Mouse (Mus musculus) large intestine, adult 2 months (tissue): ENCODE measurements around the gene Gfod1. TPM values are rescaled to one million over a fixed set of nuclear protein-coding genes. Genes with fewer than 3 reads are reported as not detected.
A peak's percentile ranks its signal among the peaks of the same experiment; 100 is the strongest.

Experiments used
- DNase-seq: peaks from one replicate; pipeline ENCODE4 v3.0.0-alpha.2; 2012; ENCODE audit warnings: low read depth, low spot score
- WGBS: fragments of 180-500 bp; shearing (Covaris S2); methylation state at CpG from one replicate; pipeline ENCODE4 v1.1.7; 2018; 5-methylcytosine and 5-hydroxymethylcytosine counted together
- polyA plus RNA-seq: library from polyadenylated mRNA; depleted of rRNA; stranded (reverse); fragments of >200 nt; gene quantifications from 2 replicates; pipeline ENCODE4 v1.2.3, GENCODE M21; 2012; rRNA removed

Gfod1 gene
- polyA plus RNA-seq, result 1.2 and 2.5 TPM in 2 replicates

DNA sequence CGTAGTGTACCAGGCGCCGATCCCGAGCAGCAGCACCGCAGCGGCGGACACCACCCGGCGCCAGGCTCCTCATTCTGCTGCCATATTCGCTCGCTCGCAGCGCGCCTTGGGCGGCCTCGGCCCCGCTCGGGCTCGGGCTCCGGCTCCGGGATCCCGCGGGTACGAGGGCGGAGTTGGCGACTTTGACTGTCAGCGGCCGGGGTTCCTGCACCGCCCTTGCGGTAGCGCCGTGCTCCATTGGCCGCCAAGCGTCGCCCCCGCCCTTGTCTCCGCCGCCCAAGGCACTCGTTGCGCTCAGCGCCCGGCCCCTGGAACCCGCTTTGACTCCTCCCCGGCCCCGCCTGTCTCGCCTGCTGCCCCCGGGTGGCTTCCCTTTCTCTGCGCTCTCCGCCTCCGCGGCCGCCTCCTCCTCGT is at the start of gene Gfod1:
Gene Gfod1, minus strand, starts transcription at position 155 of the 414 bp plus-strand sequence.
- DNase-seq, result peak; percentile 82
- 1% methylated on average over 46 of the region's 53 CpGs for WGBS

DNA sequence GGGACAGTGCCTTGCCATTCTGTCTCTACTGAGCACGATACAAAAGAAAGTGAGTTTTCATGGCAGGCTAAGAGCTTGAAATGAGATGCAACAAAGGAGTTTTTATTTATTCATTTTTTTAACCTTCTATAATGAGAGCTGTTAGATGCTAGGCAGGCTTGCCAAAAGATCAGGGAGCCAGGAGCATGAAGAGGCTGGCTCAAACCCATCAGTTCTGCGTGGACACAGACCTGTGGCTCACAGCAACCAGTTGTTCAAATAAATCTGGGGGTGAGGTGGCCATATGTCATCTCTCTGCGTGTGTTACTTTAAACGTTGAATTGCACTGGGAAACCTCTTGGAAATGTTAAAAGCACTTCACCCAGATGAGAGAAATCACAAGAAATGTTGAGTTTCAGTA is 49.4 kb upstream of the Gfod1 start:
- DNase-seq, result no peak
- WGBS, result 60% methylated on average over 4 of the region's 4 CpGs

DNA sequence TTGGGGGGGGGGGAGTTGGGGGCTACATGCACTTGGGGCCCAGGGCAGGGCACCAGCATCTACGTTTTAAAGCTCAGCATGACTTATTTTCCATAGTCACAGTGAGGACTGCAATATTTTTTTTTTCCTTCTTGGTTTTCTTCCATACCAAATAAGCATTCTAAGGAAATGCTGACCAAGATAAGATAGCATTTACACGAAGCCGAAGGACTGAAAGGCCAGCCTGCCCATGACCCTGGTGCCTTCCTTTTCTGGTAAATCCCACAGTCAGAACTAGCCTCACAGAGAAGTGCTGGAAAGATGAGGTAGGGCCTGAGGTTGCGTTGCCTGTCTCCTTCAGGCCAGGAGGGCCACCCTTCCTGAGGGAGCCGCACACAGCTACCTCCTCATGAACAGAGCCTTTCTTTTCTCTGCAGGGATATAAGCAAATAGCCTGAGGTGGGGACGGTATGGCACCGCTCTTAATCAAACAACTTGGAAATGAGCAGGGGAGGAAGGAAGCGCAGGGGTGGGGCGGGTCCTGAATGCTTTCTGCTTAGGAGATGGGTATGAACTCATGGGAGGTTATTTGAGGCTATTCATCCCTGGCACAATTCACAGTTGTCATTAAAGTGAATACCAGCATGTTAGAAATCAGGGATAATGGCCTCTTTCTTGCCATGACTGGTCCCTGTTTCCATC is 46.7 kb upstream of the Gfod1 start:
- 49% methylated on average over 9 of the region's 9 CpGs for WGBS
- no peak for DNase-seq

DNA sequence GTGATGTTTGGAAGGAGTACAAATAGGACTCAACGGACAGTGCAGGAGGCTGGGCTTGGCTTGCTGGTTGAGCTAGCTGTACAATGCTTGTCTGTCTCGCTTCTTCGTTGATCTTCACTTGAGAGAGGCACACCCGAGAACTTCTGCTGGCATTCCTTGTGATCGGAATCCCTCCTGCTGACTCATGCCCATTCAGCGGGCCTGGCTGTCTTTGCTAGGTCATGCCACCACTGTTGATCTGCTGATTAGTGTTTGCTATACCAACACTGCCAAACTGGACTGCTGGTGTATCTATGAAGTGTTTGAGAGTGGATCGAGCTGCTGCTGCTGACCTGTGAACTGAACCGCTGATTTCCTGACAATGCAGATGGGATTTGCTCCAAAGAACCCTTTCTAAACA is 45.4 kb upstream of the Gfod1 start:
- 63% methylated on average over 8 of the region's 8 CpGs for WGBS
- DNase-seq, result no peak

DNA sequence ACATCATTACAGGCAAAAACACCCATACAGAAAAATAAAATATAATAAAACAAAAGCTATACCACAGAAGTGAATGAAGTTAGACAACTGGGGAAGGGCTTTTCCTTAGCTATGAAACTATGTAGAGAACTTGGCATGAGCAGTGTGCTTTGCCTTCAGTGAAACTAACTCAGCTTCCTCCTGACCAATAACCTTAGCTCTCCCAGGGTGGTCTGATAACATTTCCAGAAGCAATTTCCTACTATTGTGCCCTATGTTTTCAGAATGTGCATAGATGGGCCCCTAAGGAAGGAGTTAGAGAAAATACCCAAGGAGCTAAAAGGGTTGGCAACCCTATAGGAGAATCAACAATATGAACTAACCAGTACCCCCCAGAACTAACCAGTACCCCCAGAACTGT is 42.9 kb upstream of the Gfod1 start:
- no peak for DNase-seq

DNA sequence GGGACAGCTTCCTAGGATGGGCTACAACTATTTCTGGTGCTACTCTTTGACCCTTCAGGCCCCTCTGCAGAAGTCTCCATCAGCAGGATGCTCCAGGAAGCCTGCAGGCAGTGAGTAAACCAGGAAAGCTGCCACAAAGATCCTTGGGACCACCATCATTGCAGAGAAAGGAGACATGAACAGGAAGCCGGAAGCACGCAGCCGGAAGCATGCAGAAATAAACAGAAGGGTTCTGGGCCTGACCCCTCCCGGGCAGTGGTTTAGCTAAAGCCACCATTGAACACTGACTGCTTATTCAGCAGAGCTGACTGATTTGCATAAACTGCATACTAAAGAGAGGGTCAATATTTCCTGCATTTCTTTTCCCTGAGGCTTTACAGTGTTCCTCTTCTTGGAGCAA is 34.7 kb upstream of the Gfod1 start:
- no peak for DNase-seq
- WGBS, result 75% methylated on average over 4 of the region's 4 CpGs

DNA sequence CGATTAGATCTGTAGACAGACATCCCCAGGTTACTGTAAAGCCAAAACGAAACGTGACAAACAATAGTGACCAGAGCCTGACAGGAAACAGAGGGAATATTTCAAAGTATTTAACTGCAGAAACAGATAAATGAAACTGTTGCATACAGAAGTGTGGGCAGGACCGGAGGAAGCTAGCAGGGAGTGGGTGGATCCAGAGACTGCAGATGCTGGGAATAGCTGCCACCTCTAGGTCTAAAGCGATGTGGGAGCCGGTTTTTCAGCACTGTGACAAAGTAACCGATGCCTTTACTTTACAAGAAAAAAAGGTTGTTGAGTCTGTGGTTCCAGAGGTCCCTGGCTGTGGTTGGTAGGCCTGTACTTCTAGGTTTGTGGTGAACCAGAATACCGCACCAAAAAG is 34.0 kb upstream of the Gfod1 start:
- WGBS, result 86% methylated on average over 8 of the region's 8 CpGs
- DNase-seq, result no peak

DNA sequence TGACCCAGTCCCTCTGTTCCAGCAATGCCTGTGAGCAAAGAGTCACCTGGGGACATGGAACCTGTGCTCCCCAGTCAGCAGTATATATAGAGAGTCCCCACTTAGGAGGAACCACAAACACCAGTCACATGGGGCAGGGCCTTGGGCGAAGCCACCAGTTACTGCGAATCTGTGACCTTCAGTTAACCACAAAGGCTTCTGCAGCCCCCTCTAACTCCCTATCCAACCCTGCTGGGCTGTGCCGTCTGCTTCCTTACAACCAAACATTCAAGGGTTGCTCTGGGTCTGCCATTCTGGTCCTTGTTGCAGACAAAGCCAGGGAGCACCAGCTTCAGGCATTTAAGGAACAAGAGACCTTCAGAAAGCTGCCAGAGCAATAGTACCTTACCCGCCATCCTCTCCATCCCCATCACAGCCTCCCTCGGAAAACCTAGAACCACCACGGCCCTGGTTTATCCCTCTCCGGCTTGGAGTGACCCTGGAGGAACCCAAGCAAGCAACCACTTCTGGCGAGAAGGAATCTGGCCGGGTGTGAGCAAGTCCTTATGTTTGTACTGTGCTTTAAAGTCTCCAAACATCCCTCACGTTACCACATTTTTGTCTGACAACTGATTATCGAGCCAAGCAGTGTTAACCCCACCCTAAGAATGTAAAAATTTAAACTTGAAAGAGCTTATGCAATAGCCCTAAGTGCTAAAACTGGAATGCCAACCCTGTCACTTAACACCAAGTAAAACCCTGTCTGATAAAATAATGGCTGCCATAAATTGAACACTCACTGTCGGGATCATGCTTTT is 32.7 kb upstream of the Gfod1 start:
- WGBS, result 37% methylated on average over 12 of the region's 12 CpGs
- DNase-seq, result no peak

DNA sequence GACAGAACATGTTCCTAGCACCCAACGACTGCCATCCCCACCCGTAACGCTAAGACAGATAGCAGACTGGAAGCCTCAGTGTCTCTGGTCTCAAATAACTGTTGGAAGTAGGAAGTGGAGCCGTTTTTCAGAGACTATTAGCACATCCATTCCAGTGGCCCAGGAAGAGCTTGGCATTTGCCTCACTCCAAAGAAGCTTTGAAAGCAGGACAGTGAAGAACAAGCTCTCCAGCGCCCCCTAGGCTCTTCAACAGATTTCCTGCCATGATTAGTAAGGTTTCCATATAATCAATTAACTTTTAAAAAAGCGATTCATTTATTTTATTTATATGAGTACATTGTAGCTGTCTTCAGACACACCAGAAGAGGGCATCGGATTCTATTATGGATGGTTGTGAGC is 28.6 kb upstream of the Gfod1 start:
- DNase-seq, result no peak
- WGBS, result 46% methylated on average over 7 of the region's 7 CpGs

DNA sequence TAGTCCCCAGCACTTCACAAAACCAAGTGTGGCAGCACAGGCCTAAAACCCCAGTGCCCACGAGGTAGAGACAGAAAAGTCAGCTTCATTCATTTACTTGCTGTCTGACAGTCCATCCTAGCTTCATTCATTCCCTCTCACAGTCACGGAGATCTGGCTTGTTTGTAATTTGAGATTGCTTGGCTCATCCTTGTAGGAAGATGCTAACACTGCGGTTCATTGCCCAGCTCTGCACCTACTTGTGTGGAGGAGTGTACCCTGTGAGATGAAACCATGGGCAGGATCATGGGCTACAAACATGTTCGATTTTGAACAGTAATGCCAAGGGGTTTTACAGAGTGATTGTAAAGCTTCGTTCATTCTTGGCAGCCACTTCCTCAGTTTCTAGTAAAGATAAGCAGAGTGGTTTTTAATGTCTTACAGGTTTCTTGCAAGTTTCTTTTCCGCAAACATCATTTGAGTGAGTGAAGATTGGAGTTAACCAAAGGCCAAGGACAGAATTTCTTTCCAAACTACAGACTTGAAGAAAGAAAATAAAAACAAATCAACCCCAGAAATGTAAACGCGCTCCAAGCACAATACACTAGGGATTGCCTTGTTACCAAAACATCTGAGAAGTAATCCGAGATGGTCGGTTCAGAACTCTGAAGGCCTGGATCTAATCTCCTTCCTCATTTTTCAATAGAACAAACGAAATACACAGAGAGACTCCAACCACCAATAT is 27.9 kb upstream of the Gfod1 start:
- DNase-seq, result no peak

DNA sequence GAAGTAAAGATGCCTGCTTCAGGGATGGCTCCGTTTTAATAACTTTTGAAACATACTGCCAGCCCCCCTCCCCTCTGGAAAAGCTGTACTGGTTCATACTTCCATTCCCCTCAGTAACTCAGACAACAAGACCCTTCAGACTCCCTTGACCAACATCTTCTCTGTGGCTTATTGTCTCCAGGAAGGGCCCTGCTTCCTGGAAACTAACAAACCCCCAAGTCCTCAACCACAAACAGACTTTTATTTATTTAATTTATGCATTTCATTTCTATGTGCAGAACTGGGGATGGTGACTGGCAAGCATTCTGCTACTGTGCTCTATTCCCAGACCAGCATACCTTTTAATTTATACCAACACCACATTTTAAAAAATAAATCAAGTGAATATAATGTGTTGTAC is 21.5 kb upstream of the Gfod1 start:
- WGBS, result 51% methylated on average over 1 of the region's 1 CpGs
- no peak for DNase-seq

More for the DNA sequence above, 27.9 kb upstream of the Gfod1 start:
- 42% methylated on average over 11 of the region's 11 CpGs for WGBS

DNA sequence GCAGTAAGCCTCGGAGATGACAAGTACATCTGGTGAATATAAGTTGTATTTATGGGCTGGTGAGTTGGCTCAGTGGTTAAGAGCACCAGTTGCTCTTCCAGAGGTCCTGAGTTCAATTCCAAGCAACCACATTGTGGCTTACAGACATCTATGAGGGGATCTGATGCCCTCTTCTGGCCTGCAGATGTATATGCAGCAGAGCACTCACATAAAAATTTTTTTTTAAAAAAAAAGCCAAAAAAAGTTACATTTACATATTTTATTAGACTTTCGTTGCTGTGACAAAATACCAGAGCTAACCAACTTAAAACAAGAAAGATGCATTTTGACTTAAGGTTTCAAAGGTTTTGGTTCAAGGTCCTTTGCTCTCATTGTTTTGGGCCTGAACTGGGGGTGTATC is 17.5 kb upstream of the Gfod1 start:
- no peak for DNase-seq
- 69% methylated on average over 2 of the region's 2 CpGs for WGBS

DNA sequence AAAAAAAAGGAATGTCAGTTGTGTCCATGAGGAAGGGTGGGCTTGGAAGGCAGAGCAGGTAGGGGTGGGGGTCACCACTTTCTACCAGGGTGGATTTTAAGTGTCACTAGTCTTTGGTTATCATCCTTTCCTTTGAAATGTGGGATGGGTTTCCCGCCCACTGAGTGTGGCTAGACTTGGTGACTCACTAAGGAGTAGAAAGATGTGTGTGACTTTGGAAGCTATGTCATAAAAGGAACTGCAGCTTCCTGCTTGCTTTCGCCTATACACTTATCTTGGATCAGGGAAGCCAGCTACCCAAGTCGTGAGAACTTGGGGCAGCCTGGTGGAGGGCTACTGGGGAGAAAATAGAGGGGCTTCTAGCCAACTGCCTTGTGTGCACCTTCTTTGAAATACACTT is 15.4 kb upstream of the Gfod1 start:
- DNase-seq, result no peak
- 49% methylated on average over 3 of the region's 3 CpGs for WGBS

DNA sequence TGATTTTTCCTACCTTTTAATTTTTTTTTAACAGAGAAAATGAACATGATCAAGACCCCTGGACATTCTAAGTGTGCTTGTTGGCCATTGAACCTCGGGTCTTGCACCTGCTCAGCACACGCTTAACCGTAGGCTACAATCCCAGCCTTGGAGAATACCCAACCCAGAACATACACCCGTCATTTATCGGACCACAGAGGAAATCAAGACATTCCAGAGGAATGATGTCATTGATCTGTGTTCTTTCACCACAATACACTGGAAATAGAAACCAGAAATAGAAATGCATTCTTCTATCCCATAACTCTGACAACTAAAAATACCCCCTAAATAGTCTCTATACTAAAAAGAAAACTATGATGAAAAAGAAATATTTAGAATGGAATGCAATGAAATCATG is 13.4 kb upstream of the Gfod1 start:
- WGBS, result 55% methylated on average over 5 of the region's 5 CpGs
- DNase-seq, result no peak

DNA sequence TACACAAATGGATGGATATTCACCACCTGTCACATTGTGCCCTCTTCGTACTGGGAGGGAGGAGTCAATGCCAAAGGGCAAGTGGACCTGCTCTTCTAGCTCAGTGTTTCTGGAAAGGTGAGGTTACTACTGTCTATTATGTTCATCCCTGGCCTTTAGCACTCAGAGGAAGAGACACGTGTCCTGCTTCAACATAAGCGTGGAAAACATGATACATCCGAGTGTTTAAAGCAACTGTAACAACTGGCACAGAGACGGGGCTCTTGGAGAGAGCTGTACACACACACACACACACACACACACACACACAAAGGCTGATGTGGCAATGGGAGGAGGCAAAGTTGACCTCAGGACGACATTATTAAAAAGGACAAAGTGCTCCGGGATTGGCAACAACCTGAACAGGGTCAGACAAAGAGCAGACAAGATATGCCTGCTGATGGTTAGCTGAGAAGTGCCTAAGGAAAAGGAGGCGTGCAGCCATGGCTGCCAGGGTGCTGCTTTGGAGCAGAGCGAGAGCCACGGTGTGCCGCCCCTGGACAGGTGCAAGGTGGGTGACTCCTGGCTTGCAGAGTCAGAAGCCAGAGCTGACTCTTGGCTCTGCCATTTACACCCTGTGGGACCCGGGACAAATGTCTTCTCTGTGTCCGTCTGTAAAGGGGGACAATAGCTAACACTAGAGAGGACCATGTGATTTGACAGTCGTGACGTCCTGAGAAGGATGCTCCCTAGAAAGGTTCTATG is 1.4 kb upstream of the Gfod1 start:
- DNase-seq, result no peak
- 71% methylated on average over 15 of the region's 15 CpGs for WGBS

DNA sequence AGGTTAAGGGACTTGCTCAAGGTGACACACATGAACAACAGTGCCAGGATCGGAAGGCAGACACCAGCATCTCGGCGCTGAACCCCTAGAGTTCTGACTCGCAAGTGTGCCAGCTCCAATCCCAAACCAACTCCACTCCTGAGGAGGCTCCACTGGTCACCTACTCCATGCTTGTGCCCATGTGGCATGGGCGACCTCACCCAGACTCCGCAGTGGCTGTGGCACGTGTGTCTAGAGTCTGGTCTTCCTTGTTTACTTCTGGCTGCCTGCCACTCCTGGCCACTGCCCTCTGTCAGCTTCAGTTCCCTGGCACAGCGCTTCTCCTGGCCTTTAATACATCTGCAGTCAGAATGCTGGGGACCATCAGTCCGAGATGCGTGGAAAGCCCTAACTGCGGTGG is 728 bp upstream of the Gfod1 start:
- WGBS, result 13% methylated on average over 11 of the region's 11 CpGs
- DNase-seq, result peak; percentile 54

DNA sequence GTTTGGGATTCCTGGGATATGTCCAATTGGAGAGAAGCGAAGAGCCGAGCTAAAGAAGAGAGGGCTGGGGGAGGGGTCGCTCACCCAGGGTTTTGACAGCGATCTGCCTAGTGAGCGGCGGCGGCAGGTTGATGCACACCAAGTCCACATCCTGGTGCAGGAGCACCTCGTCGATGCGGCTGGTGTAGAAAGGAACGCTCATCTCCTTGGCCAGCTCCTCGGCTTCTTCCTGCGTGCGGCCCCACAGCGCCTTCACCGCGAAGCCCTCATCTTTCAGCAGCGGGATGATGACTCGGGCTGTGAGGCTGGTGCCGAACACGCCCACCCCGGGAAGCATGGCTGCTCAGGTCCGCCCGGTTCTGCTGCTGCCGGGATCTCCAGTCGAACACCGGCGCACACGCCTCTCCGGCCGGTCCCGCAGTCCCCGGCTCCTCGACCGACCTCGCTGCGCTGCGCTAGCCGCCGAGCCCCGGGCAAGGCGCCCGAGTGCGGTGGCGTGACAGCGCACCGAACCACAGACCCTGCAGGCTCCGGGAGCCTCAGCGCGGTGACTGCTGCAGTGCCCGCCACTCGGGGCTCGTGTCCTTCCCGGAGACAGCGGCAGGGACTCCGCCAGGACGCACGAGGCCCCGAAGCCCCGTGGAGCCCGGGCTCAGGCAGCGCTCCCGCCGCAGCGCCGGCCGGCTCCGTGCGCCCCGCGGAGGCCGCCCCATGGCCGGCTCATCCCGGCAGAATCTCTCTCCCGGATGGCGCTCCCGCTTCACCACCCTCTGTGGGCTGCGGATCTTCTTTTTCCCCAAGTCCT is 609 bp downstream of the Gfod1 start:
- WGBS, result under 1% methylated on average over 78 of the region's 78 CpGs

DNA sequence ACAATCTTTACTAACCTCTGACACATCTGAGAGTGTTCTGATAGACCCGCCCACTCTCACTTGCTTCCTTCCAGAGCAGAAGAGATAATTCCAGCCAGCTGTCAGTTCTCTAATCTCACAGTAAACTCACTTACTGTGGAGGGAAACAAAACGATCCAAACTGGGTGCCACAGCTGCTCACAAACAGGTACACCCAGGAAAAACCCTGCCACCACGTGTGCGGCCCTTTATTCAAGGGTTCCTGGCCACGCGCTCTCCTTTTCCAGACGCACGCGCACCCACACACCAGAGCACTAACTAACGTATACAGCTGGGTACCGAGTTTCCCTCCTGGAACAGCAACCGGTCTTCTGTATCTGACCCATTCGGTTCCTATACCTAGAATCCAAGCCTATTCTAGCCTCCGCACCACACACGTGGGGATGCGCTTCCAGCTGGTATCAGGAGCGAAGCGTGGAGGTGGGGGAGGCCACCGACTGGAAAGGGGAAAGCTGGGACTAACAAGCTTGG is 1.3 kb downstream of the Gfod1 start:
- DNase-seq, result no peak
- WGBS, result 1% methylated on average over 19 of the region's 19 CpGs

More for the DNA sequence above, 609 bp downstream of the Gfod1 start:
- DNase-seq, result no peak

DNA sequence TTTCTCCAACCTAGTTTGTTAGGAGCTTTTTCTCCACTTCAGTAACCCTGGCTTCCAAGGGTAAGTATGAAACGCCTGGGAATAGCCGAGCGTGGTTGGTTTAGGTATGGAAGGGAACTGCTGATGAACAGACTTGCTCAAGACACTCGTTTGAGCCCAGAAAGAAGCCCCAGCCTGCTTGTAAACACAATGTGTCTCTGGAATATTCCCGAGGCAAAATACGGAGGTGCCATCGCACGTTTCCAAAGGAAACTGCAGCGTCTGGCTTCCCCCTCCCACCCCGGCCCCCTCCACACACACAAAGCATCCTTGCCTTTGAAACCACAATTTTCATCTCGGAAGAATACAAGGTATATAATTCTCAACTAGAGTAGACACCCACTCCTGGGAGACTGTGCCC is 1.7 kb downstream of the Gfod1 start:
- WGBS, result 13% methylated on average over 11 of the region's 11 CpGs
- DNase-seq, result no peak
